Mouse (Mus musculus) heart, postnatal 0 days (tissue): ENCODE results near the gene St6galnac4. TPM values are rescaled to one million over a fixed set of nuclear protein-coding genes. Genes with fewer than 3 reads are reported as not detected.

ENCODE experiments used
- ATAC-seq: fragments of 200-750 bp; cut with Nextera tagmentation; 2 replicates; pipeline ENCODE4 v1.8.0; 2017; ENCODE audit warnings: low read depth, moderate number of reproducible peaks, moderate library complexity; ENCODE audit not compliant: insufficient read depth
- DNase-seq: peaks from one replicate; pipeline ENCODE4 v3.0.0-alpha.2; 2016; ENCODE audit warnings: low spot score
- H3K27ac ChIP-seq: fragments of 300-500 bp; sonication (generic); 2 replicates; pipeline ENCODE4 v1.5.1; 2014; ENCODE audit warnings: low read depth, mild to moderate bottlenecking
- H3K27me3 ChIP-seq: fragments of 300-500 bp; sonication (generic); 2 replicates; pipeline ENCODE4 v1.6.1; 2014; ENCODE audit warnings: low read length, mixed read lengths; ENCODE audit not compliant: control insufficient read depth, insufficient read depth
- H3K36me3 ChIP-seq: fragments of 300-500 bp; sonication (generic); replicated peaks from 2 replicates; pipeline ENCODE4 v1.6.1; 2014; ENCODE audit warnings: low read length, mixed read lengths; ENCODE audit not compliant: control insufficient read depth, insufficient read depth
- H3K4me1 ChIP-seq: fragments of 300-500 bp; sonication (generic); 2 replicates; pipeline ENCODE4 v1.6.1; 2014; ENCODE audit warnings: antibody characterized with exemption; ENCODE audit not compliant: control insufficient read depth, insufficient read depth
- H3K4me2 ChIP-seq: fragments of 300-500 bp; sonication (generic); 2 replicates; pipeline ENCODE4 v1.6.1; 2014; ENCODE audit warnings: low read depth, mild to moderate bottlenecking, low read length, moderate library complexity
- H3K4me3 ChIP-seq: fragments of 300-500 bp; sonication (generic); 2 replicates; pipeline ENCODE4 v1.5.1; 2014; ENCODE audit warnings: low read depth, low read length
- H3K9ac ChIP-seq: fragments of 300-500 bp; sonication (generic); replicated peaks from 2 replicates; pipeline ENCODE4 v1.6.1; 2014; ENCODE audit warnings: low read depth, low read length, mixed read lengths
- H3K9me3 ChIP-seq: fragments of 300-500 bp; sonication (generic); replicated peaks from 2 replicates; pipeline ENCODE4 v1.6.1; 2016; ENCODE audit warnings: low read length; ENCODE audit not compliant: control insufficient read depth
- CTCF ChIP-seq: IDR thresholded peaks from 2 replicates; pipeline ENCODE4 v1.5.1; 2016; ENCODE audit warnings: antibody characterized with exemption, control low read depth, low read depth
- EP300 ChIP-seq: IDR thresholded peaks from 2 replicates; pipeline ENCODE4 v1.6.1; 2016; ENCODE audit warnings: antibody characterized with exemption, low read depth
- WGBS: fragments of 180-500 bp; shearing (Covaris S2); extraction: QIAGEN DNeasy Blood & Tissue Kit; methylation state at CpG from one replicate; pipeline ENCODE4 v1.1.7; 2014; 5-methylcytosine and 5-hydroxymethylcytosine counted together
- polyA plus RNA-seq: library from polyadenylated mRNA; unstranded; fragments of >200 nt; fragmentation: Nextera tagmentation; extraction: Ambion mirVana; gene quantifications from 2 replicates; pipeline ENCODE4 v1.2.1, GENCODE M21; 2015
- total RNA-seq: library from RNA; depleted of rRNA; stranded (reverse); fragments of >200 nt; gene quantifications from 2 replicates; pipeline ENCODE4 v1.2.3, GENCODE M21; 2014; ENCODE audit warnings: low replicate concordance; rRNA removed

The St6galnac4 gene
- total and polyA plus RNA-seq, 2 experiments from 2014 or later, result 25.5 to 25.7 TPM

GRCm38 (mm10) chr2:32644083-32644482 lies 57.2 kb downstream of the St6galnac4 start:
- no peaks in the 10 kb centered on the region for H3K36me3 ChIP-seq
- 47% methylated on average over 9 of the region's 9 CpGs for WGBS
- no peak for ATAC-seq
- H3K27me3 ChIP-seq, result no peaks in the 10 kb centered on the region
- peaks cover 34% of the 10 kb centered on the region for H3K4me1 ChIP-seq
- no peak overlapping the region for H3K4me3 ChIP-seq
- peak overlapping the region; percentile 71; the same call in 1 of the 2 replicates for H3K27ac ChIP-seq
- no peak overlapping the region for H3K4me2 ChIP-seq
- no peak overlapping the region for H3K9ac ChIP-seq
- no peak for DNase-seq
- no peak for TF ChIP-seq CTCF
- TF ChIP-seq EP300, result no peak
- no peaks in the 10 kb centered on the region for H3K9me3 ChIP-seq

GRCm38 (mm10) chr2:32644799-32645475 lies 58.0 kb downstream of the St6galnac4 start:
- TF ChIP-seq CTCF (no peak), EP300 (no peak)
- H3K9me3 ChIP-seq, result no peaks in the 10 kb centered on the region
- no peak overlapping the region for H3K4me2 ChIP-seq
- no peaks in the 10 kb centered on the region for H3K27me3 ChIP-seq
- WGBS, result 82% methylated on average over 8 of the region's 8 CpGs
- peak overlapping the region; percentile 71; the same call in 1 of the 2 replicates for H3K27ac ChIP-seq
- H3K9ac ChIP-seq, result no peak overlapping the region
- DNase-seq, result no peak
- no peak overlapping the region for H3K4me3 ChIP-seq
- no peak for ATAC-seq
- peaks cover 34% of the 10 kb centered on the region for H3K4me1 ChIP-seq
- H3K36me3 ChIP-seq, result no peaks in the 10 kb centered on the region

- Histone ChIP-seq H3K4me3 (no peak overlapping the region), H3K4me1 (peaks cover 31% of the 10 kb centered on the region), H3K36me3 (0 out of 2 replicates have a peak, but pooled peaks cover 2% of the 10 kb centered on the region), H3K9me3 (no peaks in the 10 kb centered on the region), H3K27me3 (no peaks in the 10 kb centered on the region), H3K27ac (peak overlapping the region; percentile 95), H3K4me2 (no peak overlapping the region), H3K9ac (no peak overlapping the region)
- DNase-seq (no peak), ATAC-seq (no peak)
- TF ChIP-seq EP300, result no peak
- 53% methylated on average over 3 of the region's 3 CpGs for WGBS
Measured at GRCm38 (mm10) chr2:32645647-32646046, 58.8 kb downstream of the St6galnac4 start.

GRCm38 (mm10) chr2:32646379-32647056 lies 59.6 kb downstream of the St6galnac4 start, which contains the start of gene Eng:
Gene Eng (plus strand): TSS chr2:32646595.
- TF ChIP-seq CTCF (no peak), EP300 (no peak)
- ATAC-seq (peak; percentile 69), DNase-seq (peak; percentile 56)
- Histone ChIP-seq H3K4me1 (peaks cover 28% of the 10 kb centered on the region), H3K9me3 (no peaks in the 10 kb centered on the region), H3K9ac (peak within 1 kb of the TSS; percentile 82), H3K27ac (peak within 1 kb of the TSS; percentile 95), H3K27me3 (no peaks in the 10 kb centered on the region), H3K4me2 (peak within 1 kb of the TSS; percentile 54), H3K36me3 (peaks cover 8% of the 10 kb centered on the region; the same call in 1 of the 2 replicates), H3K4me3 (peak within 1 kb of the TSS; percentile 62)
- 42% methylated on average over 31 of the region's 31 CpGs for WGBS

- peaks cover 21% of the 10 kb centered on the region for H3K4me1 ChIP-seq
- peak overlapping the region; percentile 82 for H3K9ac ChIP-seq
- no peaks in the 10 kb centered on the region for H3K27me3 ChIP-seq
- ATAC-seq (no peak), DNase-seq (no peak)
- WGBS, result 48% methylated on average over 7 of the region's 7 CpGs
- H3K9me3 ChIP-seq, result no peaks in the 10 kb centered on the region
- no peak for TF ChIP-seq EP300
- TF ChIP-seq CTCF, result no peak
- H3K27ac ChIP-seq, result peak overlapping the region; percentile 95
- peak overlapping the region; percentile 54 for H3K4me2 ChIP-seq
- H3K4me3 ChIP-seq, result peak overlapping the region; percentile 62
- peaks cover 9% of the 10 kb centered on the region; the same call in 1 of the 2 replicates for H3K36me3 ChIP-seq
Measured at GRCm38 (mm10) chr2:32647366-32647765, 60.5 kb downstream of the St6galnac4 start.

Other genes with a start within 250 kb of the St6galnac4 start
- gene Ciz1, start 234.8 kb upstream of the St6galnac4 start, total RNA-seq, result 61.9 and 79.9 TPM in 2 replicates
- gene Ciz1, start 234.8 kb upstream of the St6galnac4 start, polyA plus RNA-seq, result 17.6 and 18.5 TPM in 2 replicates
- gene Dnm1, start 233.8 kb upstream of the St6galnac4 start, total RNA-seq, result 3.4 and 10.3 TPM in 2 replicates
- 1.5 and 1.6 TPM in 2 replicates for gene Dnm1, start 233.8 kb upstream of the St6galnac4 start, polyA plus RNA-seq
- 159 and 195 TPM in 2 replicates for gene 1110008P14Rik, start 205.2 kb upstream of the St6galnac4 start, total RNA-seq
- gene 1110008P14Rik, start 205.2 kb upstream of the St6galnac4 start, polyA plus RNA-seq, result 77.0 and 84.9 TPM in 2 replicates
- gene Lcn2, start 198.8 kb upstream of the St6galnac4 start, total RNA-seq, result 1.1 and 6.0 TPM in 2 replicates
- 1.8 and 2.0 TPM in 2 replicates for gene Lcn2, start 198.8 kb upstream of the St6galnac4 start, polyA plus RNA-seq
- 33.9 and 46.7 TPM in 2 replicates for gene Ptges2, start 191.2 kb upstream of the St6galnac4 start, total RNA-seq
- gene Ptges2, start 191.2 kb upstream of the St6galnac4 start, polyA plus RNA-seq, result 62.6 and 65.4 TPM in 2 replicates
- 3.2 and 4.2 TPM in 2 replicates for gene Naif1, start 136.6 kb upstream of the St6galnac4 start, total RNA-seq
- gene Naif1, start 136.6 kb upstream of the St6galnac4 start, polyA plus RNA-seq, result 3.3 and 3.5 TPM in 2 replicates
- gene Slc25a25, start 135.7 kb upstream of the St6galnac4 start, total RNA-seq, result 12.5 and 16.0 TPM in 2 replicates
- gene Slc25a25, start 135.7 kb upstream of the St6galnac4 start, polyA plus RNA-seq, result 6.5 and 6.6 TPM in 2 replicates
- gene Fam102a, start 51.8 kb upstream of the St6galnac4 start, total RNA-seq, result 11.2 and 12.3 TPM in 2 replicates
- 2.8 and 3.1 TPM in 2 replicates for gene Fam102a, start 51.8 kb upstream of the St6galnac4 start, polyA plus RNA-seq
- 17.9 and 31.0 TPM in 2 replicates for gene Dpm2, start 16.2 kb upstream of the St6galnac4 start, total RNA-seq
- gene Dpm2, start 16.2 kb upstream of the St6galnac4 start, polyA plus RNA-seq, result 56.1 and 58.4 TPM in 2 replicates
- gene Pip5kl1, start 12.3 kb upstream of the St6galnac4 start, total RNA-seq, result not detected in 2 replicates
- gene Pip5kl1, start 12.3 kb upstream of the St6galnac4 start, polyA plus RNA-seq, result 0.18 TPM in 1 of 2 replicates, not detected in the other
- gene 9430097D07Rik, start 11.4 kb upstream of the St6galnac4 start, total RNA-seq, result not detected in 2 replicates
- not detected in 2 replicates for gene 9430097D07Rik, start 11.4 kb upstream of the St6galnac4 start, polyA plus RNA-seq
- gene St6galnac6, start 12.6 kb downstream of the St6galnac4 start, total RNA-seq, result 102 and 117 TPM in 2 replicates
- 44.1 and 44.3 TPM in 2 replicates for gene St6galnac6, start 12.6 kb downstream of the St6galnac4 start, polyA plus RNA-seq
- gene Ak1, start 34.7 kb downstream of the St6galnac4 start, total RNA-seq, result 544 and 572 TPM in 2 replicates
- gene Ak1, start 34.7 kb downstream of the St6galnac4 start, polyA plus RNA-seq, result 721 and 737 TPM in 2 replicates
- gene Eng, start 59.5 kb downstream of the St6galnac4 start, total RNA-seq, result 123 and 148 TPM in 2 replicates
- gene Eng, start 59.5 kb downstream of the St6galnac4 start, polyA plus RNA-seq, result 133 and 137 TPM in 2 replicates
- gene Fpgs, start 117.0 kb downstream of the St6galnac4 start, total RNA-seq, result 13.6 and 14.5 TPM in 2 replicates
- gene Fpgs, start 117.0 kb downstream of the St6galnac4 start, polyA plus RNA-seq, result 8.5 and 10.9 TPM in 2 replicates
- 42.4 and 58.4 TPM in 2 replicates for gene Cdk9, start 126.0 kb downstream of the St6galnac4 start, total RNA-seq
- 33.1 and 35.5 TPM in 2 replicates for gene Cdk9, start 126.0 kb downstream of the St6galnac4 start, polyA plus RNA-seq
- 17.0 and 26.2 TPM in 2 replicates for gene Sh2d3c, start 134.0 kb downstream of the St6galnac4 start, total RNA-seq
- 22.9 and 24.2 TPM in 2 replicates for gene Sh2d3c, start 134.0 kb downstream of the St6galnac4 start, polyA plus RNA-seq
- not detected in 2 replicates for gene 6330409D20Rik, start 153.9 kb downstream of the St6galnac4 start, total RNA-seq
- gene 6330409D20Rik, start 153.9 kb downstream of the St6galnac4 start, polyA plus RNA-seq, result 0.15 TPM in 1 of 2 replicates, not detected in the other
- 34.6 and 65.3 TPM in 2 replicates for gene Tor2a, start 170.1 kb downstream of the St6galnac4 start, total RNA-seq
- gene Tor2a, start 170.1 kb downstream of the St6galnac4 start, polyA plus RNA-seq, result 27.5 and 28.5 TPM in 2 replicates
- 1.9 TPM in 1 of 2 replicates, not detected in the other for gene Ttc16, start 188.5 kb downstream of the St6galnac4 start, total RNA-seq
- 0.08 and 0.21 TPM in 2 replicates for gene Ttc16, start 188.5 kb downstream of the St6galnac4 start, polyA plus RNA-seq
- 4.8 and 5.3 TPM in 2 replicates for gene Ptrh1, start 188.7 kb downstream of the St6galnac4 start, total RNA-seq
- gene Ptrh1, start 188.7 kb downstream of the St6galnac4 start, polyA plus RNA-seq, result 2.6 and 2.9 TPM in 2 replicates
- gene Cfap157, start 197.3 kb downstream of the St6galnac4 start, total RNA-seq, result not detected in 2 replicates
- 0.22 and 0.56 TPM in 2 replicates for gene Cfap157, start 197.3 kb downstream of the St6galnac4 start, polyA plus RNA-seq